Mouse (Mus musculus) lung, postnatal 0 days (tissue): Measurements from ENCODE around the gene Igfn1. TPM values are rescaled to one million over a fixed set of nuclear protein-coding genes. Genes with fewer than 3 reads are reported as not detected.

Source experiments
- ATAC-seq: fragments of 200-750 bp; cut with Nextera tagmentation; 2 replicates; pipeline ENCODE4 v1.8.0; 2017; ENCODE audit warnings: moderate library complexity
- DNase-seq: peaks from one replicate; pipeline ENCODE4 v3.0.0-alpha.2; 2016; ENCODE audit warnings: low spot score
- H3K27ac ChIP-seq: fragments of 300-500 bp; sonication (generic); 2 replicates; pipeline ENCODE4 v1.5.1; 2014; ENCODE audit warnings: antibody characterized with exemption, mild to moderate bottlenecking, low read length, mixed read lengths
- H3K27me3 ChIP-seq: fragments of 300-500 bp; sonication (generic); replicated peaks from 2 replicates; pipeline ENCODE4 v1.6.1; 2014; ENCODE audit warnings: low read length, mixed read lengths; ENCODE audit not compliant: insufficient read depth
- H3K36me3 ChIP-seq: fragments of 300-500 bp; sonication (generic); 2 replicates; pipeline ENCODE4 v1.6.1; 2014; ENCODE audit warnings: low read length, mixed read lengths; ENCODE audit not compliant: insufficient read depth
- H3K4me1 ChIP-seq: fragments of 300-500 bp; sonication (generic); 2 replicates; pipeline ENCODE4 v1.6.1; 2014; ENCODE audit warnings: antibody characterized with exemption, low read depth, low read length, mixed read lengths; ENCODE audit not compliant: insufficient read depth
- H3K4me2 ChIP-seq: fragments of 300-500 bp; sonication (generic); replicated peaks from 2 replicates; pipeline ENCODE4 v1.6.1; 2014; ENCODE audit warnings: low read depth, mild to moderate bottlenecking, low read length, moderate library complexity, mixed read lengths
- H3K4me3 ChIP-seq: fragments of 300-500 bp; sonication (generic); 2 replicates; pipeline ENCODE4 v1.5.1; 2014; ENCODE audit warnings: low read depth, low read length
- H3K9ac ChIP-seq: fragments of 300-500 bp; sonication (generic); replicated peaks from 2 replicates; pipeline ENCODE4 v1.6.1; 2014; ENCODE audit warnings: low read depth, mild to moderate bottlenecking
- H3K9me3 ChIP-seq: fragments of 300-500 bp; sonication (generic); 2 replicates; pipeline ENCODE4 v1.6.1; 2016; ENCODE audit warnings: low read length, mixed read lengths
- CTCF ChIP-seq: IDR thresholded peaks from 2 replicates; pipeline ENCODE4 v1.5.1; 2016; ENCODE audit warnings: antibody characterized with exemption, mild to moderate bottlenecking
- EP300 ChIP-seq: IDR thresholded peaks from 2 replicates; pipeline ENCODE4 v1.6.1; 2016; ENCODE audit warnings: antibody characterized with exemption, mild to moderate bottlenecking, control low read depth
- WGBS: fragments of 180-500 bp; shearing (Covaris S2); extraction: QIAGEN DNeasy Blood & Tissue Kit; methylation state at CpG from one replicate; pipeline ENCODE4 v1.1.7; 2014; 5-methylcytosine and 5-hydroxymethylcytosine counted together
- polyA plus RNA-seq: library from polyadenylated mRNA; unstranded; fragments of >200 nt; fragmentation: Nextera tagmentation; extraction: Ambion mirVana; gene quantifications from 2 replicates; pipeline ENCODE4 v1.2.1, GENCODE M21; 2015

Gene Igfn1
- polyA plus RNA-seq, 1 experiment from 2014 or later: not detected

GRCm38 (mm10) chr1:136032961-136033360 is 26.8 kb upstream of the Igfn1 start:
- 61% methylated on average over 7 of the region's 7 CpGs for WGBS
- no peaks in the 10 kb centered on the region for H3K9me3 ChIP-seq

GRCm38 (mm10) chr1:136031697-136032096 is 25.6 kb upstream of the Igfn1 start:
- no peaks in the 10 kb centered on the region for H3K4me1 ChIP-seq
- H3K27ac ChIP-seq: no peak overlapping the region
- no peaks in the 10 kb centered on the region for H3K27me3 ChIP-seq
- 63% methylated on average over 6 of the region's 8 CpGs for WGBS
- no peaks in the 10 kb centered on the region for H3K9me3 ChIP-seq
- H3K4me2 ChIP-seq: no peak overlapping the region
- no peak overlapping the region for H3K4me3 ChIP-seq
- TF ChIP-seq CTCF (no peak), EP300 (no peak)
- ATAC-seq (no peak), DNase-seq (no peak)
- H3K9ac ChIP-seq: no peak overlapping the region
- peaks cover 29% of the 10 kb centered on the region for H3K36me3 ChIP-seq

More at GRCm38 (mm10) chr1:136032961-136033360, 26.8 kb upstream of the Igfn1 start:
- no peak overlapping the region for H3K9ac ChIP-seq
- H3K27me3 ChIP-seq: no peaks in the 10 kb centered on the region
- ATAC-seq (no peak), DNase-seq (no peak)
- H3K27ac ChIP-seq: no peak overlapping the region
- TF ChIP-seq EP300: no peak
- TF ChIP-seq CTCF: no peak
- H3K4me3 ChIP-seq: no peak overlapping the region
- no peaks in the 10 kb centered on the region for H3K4me1 ChIP-seq
- no peak overlapping the region for H3K4me2 ChIP-seq
- peaks cover 19% of the 10 kb centered on the region for H3K36me3 ChIP-seq

DNA sequence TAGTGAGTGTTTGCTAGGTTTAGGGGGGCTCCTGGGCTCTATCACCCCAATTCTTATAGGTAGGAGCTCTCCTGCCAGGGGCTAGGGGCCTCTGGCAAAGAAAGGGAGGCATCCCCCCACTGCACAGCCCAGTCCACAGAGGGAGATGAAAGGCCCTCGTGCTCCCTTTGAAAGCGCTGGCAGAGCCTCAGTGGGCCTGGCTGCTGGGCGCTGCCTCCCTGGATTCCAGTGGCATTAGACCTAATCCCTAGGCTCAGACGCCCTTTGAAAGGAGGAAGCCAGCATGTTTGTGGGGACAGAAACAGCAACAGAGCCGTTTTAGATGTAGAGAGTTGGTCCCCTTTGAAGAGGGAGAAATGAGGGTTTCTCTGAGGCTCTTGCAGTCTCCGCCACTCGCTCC is 24.1 kb upstream of the Igfn1 start:
- no peak for DNase-seq
- Histone ChIP-seq H3K27me3 (no peaks in the 10 kb centered on the region), H3K4me3 (no peak overlapping the region), H3K36me3 (peaks cover 31% of the 10 kb centered on the region), H3K9ac (no peak overlapping the region), H3K4me2 (no peak overlapping the region), H3K9me3 (no peaks in the 10 kb centered on the region), H3K27ac (no peak overlapping the region), H3K4me1 (no peaks in the 10 kb centered on the region)
- 78% methylated on average over 7 of the region's 7 CpGs for WGBS
- no peak for ATAC-seq
- TF ChIP-seq EP300: no peak
- TF ChIP-seq CTCF: no peak

GRCm38 (mm10) chr1:136018390-136019189 is 12.4 kb upstream of the Igfn1 start:
- TF ChIP-seq EP300 (no peak), CTCF (no peak)
- Histone ChIP-seq H3K9me3 (no peaks in the 10 kb centered on the region), H3K27me3 (no peaks in the 10 kb centered on the region), H3K27ac (peak overlapping the region; percentile 38), H3K36me3 (0 out of 2 replicates have a peak, but pooled peaks cover 4% of the 10 kb centered on the region), H3K4me1 (no peaks in the 10 kb centered on the region; the same call in 1 of the 2 replicates), H3K4me2 (peak overlapping the region; percentile 94), H3K9ac (peak overlapping the region; percentile 51), H3K4me3 (peak overlapping the region; percentile 76)
- 4% methylated on average over 24 of the region's 24 CpGs for WGBS
- ATAC-seq (peak; percentile 44), DNase-seq (peak; percentile 45)

- Histone ChIP-seq H3K27ac (peak overlapping the region; percentile 38), H3K36me3 (no peaks in the 10 kb centered on the region), H3K4me3 (peak overlapping the region; percentile 76), H3K4me2 (peak overlapping the region; percentile 94), H3K9ac (peak overlapping the region; percentile 51), H3K27me3 (no peaks in the 10 kb centered on the region), H3K9me3 (no peaks in the 10 kb centered on the region), H3K4me1 (no peaks in the 10 kb centered on the region; the same call in 1 of the 2 replicates)
- under 1% methylated on average over 22 of the region's 22 CpGs for WGBS
- no peak for TF ChIP-seq EP300
- no peak for TF ChIP-seq CTCF
- ATAC-seq: peak; percentile 99
- peak; percentile 98 for DNase-seq
Measured at GRCm38 (mm10) chr1:136017907-136018313, 11.8 kb upstream of the Igfn1 start.

DNA sequence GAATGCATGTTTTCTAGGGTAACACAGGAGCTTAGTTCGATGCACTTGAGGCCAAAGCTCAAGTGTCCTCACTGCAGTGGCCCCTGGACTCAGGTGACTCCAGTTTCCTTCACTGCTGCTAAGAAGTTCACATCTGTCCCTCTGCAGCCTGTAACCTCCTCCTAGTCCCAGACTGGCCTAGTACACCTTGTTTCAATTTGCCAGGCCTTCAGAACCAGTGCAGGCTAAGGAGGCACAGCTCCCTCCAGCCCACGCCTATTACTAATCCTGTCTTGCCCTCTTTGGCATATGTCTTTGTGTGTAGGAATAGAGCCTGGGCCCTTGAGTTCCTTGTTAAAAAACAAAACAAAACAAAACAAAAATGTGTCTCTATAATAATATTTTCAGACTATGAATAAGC is 11.2 kb upstream of the Igfn1 start:
- no peak overlapping the region for H3K27ac ChIP-seq
- DNase-seq (no peak), ATAC-seq (no peak)
- peak overlapping the region; percentile 76 for H3K4me3 ChIP-seq
- H3K4me2 ChIP-seq: peak overlapping the region; percentile 94; the same call in 1 of the 2 replicates
- no peak for TF ChIP-seq CTCF
- no peak for TF ChIP-seq EP300
- H3K27me3 ChIP-seq: no peaks in the 10 kb centered on the region
- 84% methylated on average over 2 of the region's 2 CpGs for WGBS
- no peaks in the 10 kb centered on the region for H3K9me3 ChIP-seq
- no peaks in the 10 kb centered on the region for H3K36me3 ChIP-seq
- no peak overlapping the region for H3K9ac ChIP-seq
- no peaks in the 10 kb centered on the region; the same call in 1 of the 2 replicates for H3K4me1 ChIP-seq
